Mouse (Mus musculus): ENCODE data around the gene Lca5. TPM values are rescaled to one million over a fixed set of nuclear protein-coding genes. Genes with fewer than 3 reads are reported as not detected.

Gene Lca5
- total RNA-seq, 2 experiments from 2014 or later, result 30.3 to 37.5 TPM

GRCm38 (mm10) chr9:83395456-83395855, 45.5 kb downstream of the Lca5 start:
- no peak for DNase-seq
- intact Hi-C loops (cut with DNase I), result no loop called here

GRCm38 (mm10) chr9:83391996-83392395, 48.9 kb downstream of the Lca5 start:
- intact Hi-C loops (cut with DNase I), result no loop called here
- DNase-seq, result no peak

- no peak for DNase-seq
- intact Hi-C loops (cut with DNase I), result no loop called here
Observed at GRCm38 (mm10) chr9:83389570-83389969, 51.4 kb downstream of the Lca5 start.

- no peak for DNase-seq
- intact Hi-C loops (cut with DNase I), result no loop called here
Observed at GRCm38 (mm10) chr9:83386264-83386855, 54.6 kb downstream of the Lca5 start.

- DNase-seq, result no peak
- intact Hi-C loops (cut with DNase I), result no loop called here
Observed at GRCm38 (mm10) chr9:83385301-83385700, 55.6 kb downstream of the Lca5 start.

GRCm38 (mm10) chr9:83383235-83383634, 57.7 kb downstream of the Lca5 start:
- DNase-seq, result no peak
- intact Hi-C loops (cut with DNase I), result no loop called here

GRCm38 (mm10) chr9:83382775-83383174, 58.2 kb downstream of the Lca5 start:
- intact Hi-C loops (cut with DNase I), result no loop called here
- peak; percentile 8 for DNase-seq

- intact Hi-C loops (cut with DNase I), result no loop called here
- peak; percentile 10 for DNase-seq
Observed at GRCm38 (mm10) chr9:83381317-83381716, 59.6 kb downstream of the Lca5 start.

GRCm38 (mm10) chr9:83379661-83380060, 61.3 kb downstream of the Lca5 start:
- peak; percentile 17 for DNase-seq
- intact Hi-C loops (cut with DNase I), result loop anchor here (10.0 kb wide), 1 partner anchor 405 kb away; the partner anchor contains the start of gene Phip

- intact Hi-C loops (cut with DNase I), result loop anchor here (10.0 kb wide), 1 partner anchor 402 kb away; the partner anchor contains the start of gene Phip
- no peak for DNase-seq
Observed at GRCm38 (mm10) chr9:83377132-83377531, 63.8 kb downstream of the Lca5 start.

- no peak for DNase-seq
- intact Hi-C loops (cut with DNase I), result loop anchor here (10.0 kb wide), 1 partner anchor 401 kb away; the partner anchor contains the start of gene Phip
Observed at GRCm38 (mm10) chr9:83375522-83376176, 65.3 kb downstream of the Lca5 start.

- intact Hi-C loops (cut with DNase I), result loop anchor here (10.0 kb wide), 1 partner anchor 396 kb away; the partner anchor contains the start of gene Phip
- no peak for DNase-seq
Observed at GRCm38 (mm10) chr9:83370907-83371306, 70.0 kb downstream of the Lca5 start.

- peak; percentile 46 for DNase-seq
- intact Hi-C loops (cut with DNase I), result no loop called here
Observed at GRCm38 (mm10) chr9:83368234-83368633, 72.7 kb downstream of the Lca5 start.

GRCm38 (mm10) chr9:83355802-83356201, 85.1 kb downstream of the Lca5 start:
- intact Hi-C loops (cut with DNase I), result no loop called here
- DNase-seq, result no peak

- DNase-seq, result no peak
- intact Hi-C loops (cut with DNase I), result no loop called here
Observed at GRCm38 (mm10) chr9:83353316-83353715, 87.6 kb downstream of the Lca5 start.

- DNase-seq, result no peak
- intact Hi-C loops (cut with DNase I), result no loop called here
Observed at GRCm38 (mm10) chr9:83351171-83351570, 89.8 kb downstream of the Lca5 start.

- intact Hi-C loops (cut with DNase I), result no loop called here
- peak; percentile 60 for DNase-seq
Observed at GRCm38 (mm10) chr9:83350613-83351012, 90.3 kb downstream of the Lca5 start.

- intact Hi-C loops (cut with DNase I), result loop anchor here (10.0 kb wide), 1 partner anchor 205 kb away; the partner anchor contains the start of gene Hmgn3
- DNase-seq, result no peak
Observed at GRCm38 (mm10) chr9:83349905-83350304, 91.0 kb downstream of the Lca5 start.

- intact Hi-C loops (cut with DNase I), result loop anchor here (10.0 kb wide), 1 partner anchor 205 kb away; the partner anchor contains the start of gene Hmgn3
Observed at GRCm38 (mm10) chr9:83349504-83349903, 91.4 kb downstream of the Lca5 start.

GRCm38 (mm10) chr9:83347521-83347920, 93.4 kb downstream of the Lca5 start:
- no peak for DNase-seq
- intact Hi-C loops (cut with DNase I), result loop anchor here (10.0 kb wide), 1 partner anchor 203 kb away; the partner anchor contains the start of gene Hmgn3

More at GRCm38 (mm10) chr9:83349504-83349903, 91.4 kb downstream of the Lca5 start:
- DNase-seq, result peak; percentile 41

GRCm38 (mm10) chr9:83342491-83343370, 98.2 kb downstream of the Lca5 start:
- DNase-seq, result no peak
- intact Hi-C loops (cut with DNase I), result loop anchor here (10.0 kb wide), 1 partner anchor 198 kb away; the partner anchor contains the start of gene Hmgn3
